Mouse (Mus musculus) hindbrain, embryonic 12.5 days (tissue): ENCODE measurements around the gene Tppp. TPM values are rescaled to one million over a fixed set of nuclear protein-coding genes. Genes with fewer than 3 reads are reported as not detected.
A peak's percentile ranks its signal among the peaks of the same experiment; 100 is the strongest.

Source experiments
- ATAC-seq: fragments of 200-750 bp; cut with Nextera tagmentation; 2 replicates; pipeline ENCODE4 v1.8.0; 2017; ENCODE audit warnings: moderate TSS enrichment; ENCODE audit not compliant: low FRiP score
- H3K27ac ChIP-seq: fragments of 300-500 bp; sonication (generic); 2 replicates; pipeline ENCODE4 v1.5.1; 2016; ENCODE audit warnings: mild to moderate bottlenecking
- H3K27me3 ChIP-seq: fragments of 300-500 bp; sonication (generic); 2 replicates; pipeline ENCODE4 v1.6.1; 2016; ENCODE audit warnings: mild to moderate bottlenecking
- H3K36me3 ChIP-seq: fragments of 300-500 bp; sonication (generic); 2 replicates; pipeline ENCODE4 v1.6.1; 2016; ENCODE audit warnings: mild to moderate bottlenecking
- H3K4me1 ChIP-seq: fragments of 300-500 bp; sonication (generic); 2 replicates; pipeline ENCODE4 v1.6.1; 2016
- H3K4me2 ChIP-seq: fragments of 300-500 bp; sonication (generic); replicated peaks from 2 replicates; pipeline ENCODE4 v1.6.1; 2016; ENCODE audit warnings: mild to moderate bottlenecking
- H3K4me3 ChIP-seq: fragments of 300-500 bp; sonication (generic); 2 replicates; pipeline ENCODE4 v1.5.1; 2016; ENCODE audit warnings: mild to moderate bottlenecking
- H3K9ac ChIP-seq: fragments of 300-500 bp; sonication (generic); 2 replicates; pipeline ENCODE4 v1.6.1; 2016; ENCODE audit warnings: mild to moderate bottlenecking, moderate library complexity
- H3K9me3 ChIP-seq: fragments of 300-500 bp; sonication (generic); replicated peaks from 2 replicates; pipeline ENCODE4 v1.6.1; 2016; ENCODE audit warnings: mild to moderate bottlenecking
- WGBS: fragments of 180-500 bp; shearing (Covaris S2); methylation state at CpG from one replicate; pipeline ENCODE4 v1.1.7; 2016; 5-methylcytosine and 5-hydroxymethylcytosine counted together
- polyA plus RNA-seq: library from polyadenylated mRNA; unstranded; fragments of >200 nt; fragmentation: Nextera tagmentation; extraction: Ambion mirVana; gene quantifications from 2 replicates; pipeline ENCODE4 v1.2.1, GENCODE M21; 2016

Gene Tppp
- 6.0 TPM in 2 replicates for polyA plus RNA-seq

DNA sequence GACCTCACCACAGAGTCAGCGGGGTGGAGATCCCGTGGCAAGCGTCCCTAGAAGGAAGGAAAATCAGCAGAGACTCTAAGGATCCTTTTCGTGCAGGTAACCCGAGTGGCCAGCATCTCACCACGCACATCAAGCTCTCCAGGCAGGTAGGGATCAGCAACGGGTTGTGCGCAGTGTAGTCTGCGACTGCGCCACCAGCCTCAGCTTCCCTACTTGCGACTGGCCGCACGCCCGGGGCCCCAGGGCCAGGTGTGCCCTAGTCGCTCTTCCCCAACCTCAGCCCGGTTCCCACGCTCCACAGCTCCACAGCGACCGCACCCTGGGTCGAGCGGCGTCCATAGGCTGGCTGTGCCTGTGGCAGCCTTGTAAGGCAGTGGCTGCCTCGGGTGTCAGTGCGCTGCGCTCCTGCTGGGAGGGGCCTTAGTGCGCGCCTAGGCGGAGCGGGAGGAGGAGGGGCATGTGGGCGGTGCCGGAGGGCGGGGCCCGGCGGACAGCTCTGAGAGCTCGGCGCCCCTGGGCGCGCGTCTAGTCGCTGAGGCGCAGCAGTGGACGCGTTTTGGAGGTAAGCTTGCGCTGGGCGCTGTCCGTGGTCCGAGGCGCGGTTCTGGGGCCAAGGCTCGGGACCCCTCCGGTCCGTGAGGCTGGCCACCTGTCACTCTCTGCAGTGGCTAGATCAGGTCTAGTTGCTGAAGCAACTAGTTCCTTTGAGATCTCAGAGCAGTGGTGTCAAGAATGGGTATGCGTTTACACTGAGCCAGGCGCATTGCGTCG, at the start of gene Tppp:
Gene Tppp (plus strand): TSS at position 460 of the 771 bp plus-strand sequence.
- Histone ChIP-seq H3K4me1 (0 out of 2 replicates have a peak, but pooled peaks cover 8% of the 10 kb centered on the region), H3K9ac (peak within 1 kb of the TSS; percentile 64), H3K9me3 (no peaks in the 10 kb centered on the region), H3K27me3 (peaks cover 37% of the 10 kb centered on the region), H3K36me3 (no peaks in the 10 kb centered on the region), H3K4me2 (peak within 1 kb of the TSS; percentile 97), H3K27ac (peak within 1 kb of the TSS; percentile 53), H3K4me3 (peak within 1 kb of the TSS; percentile 57)
- peak; percentile 92 for ATAC-seq
- WGBS, result under 1% methylated on average over 54 of the region's 56 CpGs

DNA sequence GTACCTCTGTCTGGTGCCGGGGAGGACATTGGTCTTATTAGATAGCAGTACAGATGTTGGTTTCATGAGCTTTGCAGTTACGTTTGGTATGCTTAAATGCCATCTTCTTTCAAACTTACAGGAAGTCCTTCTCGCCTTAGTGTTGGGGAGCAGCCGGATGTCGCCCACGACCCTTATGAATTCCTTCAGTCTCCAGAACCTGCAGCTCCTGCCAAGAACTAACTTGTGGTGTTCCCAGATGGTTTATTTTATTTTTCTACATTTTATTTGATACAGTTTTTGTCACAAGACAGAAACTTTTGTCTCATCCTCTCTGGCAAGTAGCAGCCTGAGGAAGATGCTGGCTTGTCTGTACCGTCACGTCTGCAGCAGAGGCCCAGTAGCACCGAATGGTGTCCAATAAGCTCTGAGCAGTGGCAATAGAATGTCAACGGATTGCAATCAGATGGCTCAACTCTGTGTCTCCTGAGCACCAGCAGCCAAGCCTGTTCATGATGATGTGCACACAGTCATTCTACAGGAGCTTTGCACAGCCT, 49.0 kb upstream of the Tppp start:
- H3K36me3 ChIP-seq, result peaks cover 77% of the 10 kb centered on the region
- H3K27me3 ChIP-seq, result no peaks in the 10 kb centered on the region

DNA sequence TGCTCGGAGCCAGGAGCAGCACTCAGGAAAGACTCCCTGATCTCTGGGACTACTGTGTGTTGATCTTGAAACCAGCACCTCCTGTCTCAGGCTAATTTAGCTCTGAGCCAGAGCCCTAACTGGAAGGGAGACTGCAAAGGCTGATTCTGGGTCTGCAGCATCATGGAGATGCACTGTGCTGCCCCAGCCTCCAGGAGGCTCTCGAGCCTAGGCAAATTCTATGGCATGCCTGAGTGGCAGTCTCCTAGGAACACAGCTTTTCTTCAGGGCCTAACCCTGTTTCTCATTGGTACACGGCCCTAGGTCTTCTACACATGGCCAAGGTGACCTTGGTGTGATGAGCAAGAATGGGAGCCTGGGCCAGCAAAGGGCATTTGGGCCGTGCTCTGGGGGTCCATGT, 48.0 kb upstream of the Tppp start:
- no peaks in the 10 kb centered on the region for H3K9me3 ChIP-seq
- H3K4me3 ChIP-seq, result no peak overlapping the region
- no peak for ATAC-seq
- H3K36me3 ChIP-seq, result peaks cover 67% of the 10 kb centered on the region
- H3K9ac ChIP-seq, result no peak overlapping the region
- H3K27ac ChIP-seq, result no peak overlapping the region
- H3K4me1 ChIP-seq, result no peaks in the 10 kb centered on the region
- no peak overlapping the region for H3K4me2 ChIP-seq
- no peaks in the 10 kb centered on the region for H3K27me3 ChIP-seq
- WGBS, result 90% methylated on average over 4 of the region's 4 CpGs

More for the DNA sequence above, 49.0 kb upstream of the Tppp start:
- no peak overlapping the region for H3K4me2 ChIP-seq
- 96% methylated on average over 10 of the region's 10 CpGs for WGBS
- no peaks in the 10 kb centered on the region for H3K9me3 ChIP-seq
- no peak for ATAC-seq
- no peak overlapping the region for H3K9ac ChIP-seq
- no peak overlapping the region for H3K4me3 ChIP-seq
- H3K27ac ChIP-seq, result no peak overlapping the region
- no peaks in the 10 kb centered on the region for H3K4me1 ChIP-seq

DNA sequence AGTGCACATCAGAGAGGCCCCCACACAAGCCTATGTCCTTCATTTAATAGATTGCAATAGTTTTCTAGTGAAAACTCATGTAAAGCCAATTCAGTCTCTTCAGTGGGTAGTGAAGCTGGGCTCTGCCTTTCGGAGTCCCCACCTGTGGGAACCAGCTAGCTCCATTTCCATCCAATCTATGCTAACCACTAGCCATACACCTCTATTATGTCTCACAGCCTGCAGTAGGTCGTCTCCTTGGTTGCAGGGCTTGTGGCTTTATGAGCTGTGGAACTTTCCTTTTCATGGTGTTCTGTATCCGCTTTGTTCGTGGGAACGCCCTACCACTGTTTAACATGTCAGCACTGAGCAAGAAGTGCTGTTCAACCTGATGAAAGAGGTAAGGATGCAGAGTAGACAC, 45.7 kb upstream of the Tppp start, which contains the start of gene Zdhhc11:
Gene Zdhhc11 (plus strand): TSS at position 301 of the 400 bp plus-strand sequence.
- no peaks in the 10 kb centered on the region for H3K4me1 ChIP-seq
- no peak within 1 kb of the TSS for H3K4me2 ChIP-seq
- no peaks in the 10 kb centered on the region for H3K9me3 ChIP-seq
- H3K9ac ChIP-seq, result no peak within 1 kb of the TSS
- no peak within 1 kb of the TSS for H3K27ac ChIP-seq
- no peak within 1 kb of the TSS for H3K4me3 ChIP-seq
- ATAC-seq, result no peak
- 87% methylated on average over 5 of the region's 5 CpGs for WGBS
- peaks cover 44% of the 10 kb centered on the region for H3K36me3 ChIP-seq
- no peaks in the 10 kb centered on the region for H3K27me3 ChIP-seq

DNA sequence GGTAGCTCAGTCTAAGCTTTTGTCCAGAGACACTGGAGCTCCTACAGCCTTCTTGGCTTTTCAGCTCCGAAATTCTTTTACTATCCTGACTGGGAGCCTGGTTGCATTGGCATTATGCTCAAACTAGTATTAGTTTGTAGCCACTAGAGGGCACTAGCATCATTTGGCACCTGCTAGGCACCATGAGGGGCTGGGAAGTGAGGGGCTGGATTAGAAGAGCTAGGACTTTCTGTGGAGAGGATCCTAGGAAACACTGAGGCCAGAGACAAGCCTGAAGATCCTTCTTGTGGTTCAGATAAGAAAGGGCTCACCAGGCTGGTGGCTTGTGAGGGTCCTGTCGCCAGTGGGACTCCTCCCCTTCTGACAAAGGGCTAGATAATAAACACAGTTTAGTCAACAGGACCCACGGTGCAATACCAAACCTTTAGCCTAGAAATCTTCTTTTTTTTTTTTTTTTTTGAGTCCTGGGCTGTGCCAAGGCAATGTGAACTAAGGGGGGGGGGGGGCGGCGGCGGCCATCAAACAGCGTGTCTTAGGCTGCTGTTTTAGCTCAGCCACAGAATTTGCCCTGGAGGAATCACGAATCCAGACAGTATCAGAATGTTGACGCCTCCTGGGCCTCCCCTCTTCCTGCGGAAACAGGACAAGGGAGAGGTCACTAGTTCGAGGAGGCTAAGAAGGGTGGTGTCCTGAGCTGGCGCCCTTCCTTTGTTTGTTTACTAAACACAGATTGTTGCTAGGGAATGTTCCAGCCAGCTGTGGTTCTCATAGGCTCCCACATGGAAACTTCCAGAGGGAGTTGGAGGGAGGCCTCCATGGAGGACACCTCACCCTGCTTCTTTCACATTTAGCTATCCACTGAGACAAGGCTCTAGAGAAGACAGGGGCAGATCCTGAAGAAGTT, 38.4 kb upstream of the Tppp start:
- H3K9ac ChIP-seq, result no peak overlapping the region
- H3K36me3 ChIP-seq, result no peaks in the 10 kb centered on the region
- H3K4me1 ChIP-seq, result no peaks in the 10 kb centered on the region
- H3K4me3 ChIP-seq, result no peak overlapping the region
- ATAC-seq, result peak; percentile 80
- 46% methylated on average over 12 of the region's 12 CpGs for WGBS
- H3K9me3 ChIP-seq, result no peaks in the 10 kb centered on the region
- H3K27ac ChIP-seq, result no peak overlapping the region
- H3K27me3 ChIP-seq, result no peaks in the 10 kb centered on the region
- H3K4me2 ChIP-seq, result no peak overlapping the region

DNA sequence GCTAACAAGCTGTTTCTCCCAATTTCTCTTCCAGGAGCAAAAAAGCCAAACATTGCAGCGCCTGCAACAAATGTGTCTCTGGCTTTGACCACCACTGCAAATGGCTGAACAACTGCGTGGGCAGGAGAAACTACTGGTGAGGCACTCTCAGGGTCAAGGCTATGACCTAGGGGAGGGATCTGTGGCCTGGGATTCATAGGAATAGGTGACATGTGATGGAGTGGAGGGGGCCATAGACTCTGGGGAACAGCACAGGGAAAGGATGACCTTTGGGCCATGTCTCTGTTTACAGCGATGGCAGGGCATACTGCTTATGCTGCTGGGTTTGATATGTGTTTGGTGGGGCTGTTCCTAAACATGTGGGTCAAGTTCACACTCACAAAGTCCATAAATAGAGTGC, 34.7 kb upstream of the Tppp start:
- H3K27ac ChIP-seq, result no peak overlapping the region

DNA sequence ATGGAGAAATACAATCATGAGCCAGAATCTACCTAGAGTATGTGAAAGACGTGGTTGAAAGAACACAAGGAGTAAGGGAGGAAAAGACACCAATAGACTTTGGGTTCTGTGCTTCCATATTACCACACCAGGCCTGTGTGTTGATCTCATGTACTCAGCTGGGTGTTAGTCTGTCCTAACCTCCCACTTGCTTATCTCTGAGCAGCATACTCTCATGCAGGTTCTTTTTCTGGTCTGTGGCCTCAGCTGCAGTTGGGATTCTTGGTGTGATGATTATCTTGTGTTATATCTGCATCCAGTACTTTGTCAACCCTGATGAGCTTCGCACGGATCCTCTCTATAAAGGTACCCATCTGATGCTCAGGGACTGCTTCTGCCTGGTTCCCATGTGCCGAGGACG, 32.3 kb upstream of the Tppp start:
- WGBS, result 84% methylated on average over 5 of the region's 5 CpGs
- ATAC-seq, result no peak
- no peaks in the 10 kb centered on the region for H3K27me3 ChIP-seq
- H3K4me2 ChIP-seq, result no peak overlapping the region
- H3K36me3 ChIP-seq, result no peaks in the 10 kb centered on the region
- no peaks in the 10 kb centered on the region for H3K4me1 ChIP-seq
- H3K9ac ChIP-seq, result no peak overlapping the region
- no peak overlapping the region for H3K27ac ChIP-seq
- H3K9me3 ChIP-seq, result no peaks in the 10 kb centered on the region
- H3K4me3 ChIP-seq, result no peak overlapping the region

More for the DNA sequence above, 34.7 kb upstream of the Tppp start:
- Histone ChIP-seq H3K4me1 (no peaks in the 10 kb centered on the region), H3K9me3 (no peaks in the 10 kb centered on the region), H3K9ac (no peak overlapping the region), H3K4me3 (no peak overlapping the region), H3K4me2 (no peak overlapping the region), H3K27me3 (no peaks in the 10 kb centered on the region), H3K36me3 (no peaks in the 10 kb centered on the region)
- ATAC-seq, result no peak
- WGBS, result 90% methylated on average over 3 of the region's 3 CpGs

DNA sequence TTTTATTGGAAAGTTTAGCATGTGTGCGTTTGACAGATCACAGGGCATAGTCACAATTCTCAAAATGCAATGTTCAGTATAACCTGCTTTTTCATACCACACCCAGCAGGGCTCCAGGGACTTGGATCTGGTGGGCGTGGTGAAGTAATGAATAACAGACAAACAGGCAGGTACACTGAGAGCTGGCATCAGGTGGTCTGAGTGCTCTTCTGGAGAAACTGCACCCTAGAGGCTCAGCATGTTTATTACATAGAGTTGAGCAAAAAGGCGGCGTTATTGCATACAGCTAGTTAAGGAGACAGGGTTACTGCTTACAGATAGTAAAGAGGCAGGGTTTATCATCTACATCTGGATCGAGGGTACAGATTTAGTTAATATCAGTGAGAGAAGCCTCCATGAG, 18.9 kb upstream of the Tppp start:
- Histone ChIP-seq H3K27ac (no peak overlapping the region), H3K36me3 (no peaks in the 10 kb centered on the region), H3K9ac (no peak overlapping the region), H3K27me3 (no peaks in the 10 kb centered on the region), H3K9me3 (no peaks in the 10 kb centered on the region), H3K4me1 (no peaks in the 10 kb centered on the region), H3K4me2 (no peak overlapping the region), H3K4me3 (no peak overlapping the region)
- no peak for ATAC-seq
- 84% methylated on average over 5 of the region's 5 CpGs for WGBS

DNA sequence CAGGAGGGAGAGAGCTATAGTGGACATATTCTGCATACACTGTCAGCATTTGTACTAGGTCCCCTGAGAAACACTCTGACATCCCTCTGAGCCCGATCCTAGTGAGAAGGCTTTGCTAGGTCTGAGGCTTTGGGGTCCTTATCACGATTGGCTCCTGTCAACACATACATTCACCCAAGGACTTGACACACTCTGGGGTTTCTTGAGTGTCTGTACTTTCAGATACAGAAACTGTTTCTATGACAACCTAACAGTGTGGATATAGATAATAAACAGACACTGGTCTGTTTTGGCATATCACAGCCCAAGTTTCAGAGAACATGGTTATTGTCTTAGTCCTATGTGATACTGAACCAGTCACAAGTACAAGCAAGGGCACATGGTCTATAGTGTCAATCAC, 18.4 kb upstream of the Tppp start:
- H3K4me1 ChIP-seq, result no peaks in the 10 kb centered on the region
- H3K4me3 ChIP-seq, result no peak overlapping the region
- no peak for ATAC-seq
- 78% methylated on average over 2 of the region's 2 CpGs for WGBS
- no peaks in the 10 kb centered on the region for H3K36me3 ChIP-seq
- no peak overlapping the region for H3K4me2 ChIP-seq
- H3K9me3 ChIP-seq, result no peaks in the 10 kb centered on the region
- H3K27ac ChIP-seq, result no peak overlapping the region
- H3K27me3 ChIP-seq, result no peaks in the 10 kb centered on the region
- H3K9ac ChIP-seq, result no peak overlapping the region

DNA sequence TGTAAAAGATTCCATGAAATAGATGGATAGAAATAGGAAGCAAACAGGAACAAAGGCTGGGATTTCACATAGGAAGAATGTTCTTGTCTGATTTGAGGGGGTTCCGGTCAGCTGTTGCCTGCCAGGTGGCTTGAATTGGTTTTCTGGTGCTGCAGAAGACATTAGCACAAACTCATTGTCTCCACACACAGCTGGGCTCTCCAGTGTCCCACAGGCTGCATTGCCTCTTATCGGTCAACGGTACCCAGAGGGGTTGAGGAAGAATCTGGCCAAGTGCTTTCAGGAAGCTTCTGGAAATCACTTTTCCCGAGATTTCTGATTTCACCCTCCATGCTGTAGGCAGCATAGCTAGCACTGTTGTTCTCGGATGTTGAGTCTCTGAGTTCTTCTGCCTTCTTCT, 17.9 kb upstream of the Tppp start:
- no peak for ATAC-seq
- Histone ChIP-seq H3K9ac (no peak overlapping the region), H3K9me3 (no peaks in the 10 kb centered on the region), H3K27me3 (no peaks in the 10 kb centered on the region), H3K27ac (no peak overlapping the region), H3K4me1 (no peaks in the 10 kb centered on the region), H3K36me3 (no peaks in the 10 kb centered on the region), H3K4me3 (no peak overlapping the region), H3K4me2 (no peak overlapping the region)
- 78% methylated on average over 5 of the region's 5 CpGs for WGBS

DNA sequence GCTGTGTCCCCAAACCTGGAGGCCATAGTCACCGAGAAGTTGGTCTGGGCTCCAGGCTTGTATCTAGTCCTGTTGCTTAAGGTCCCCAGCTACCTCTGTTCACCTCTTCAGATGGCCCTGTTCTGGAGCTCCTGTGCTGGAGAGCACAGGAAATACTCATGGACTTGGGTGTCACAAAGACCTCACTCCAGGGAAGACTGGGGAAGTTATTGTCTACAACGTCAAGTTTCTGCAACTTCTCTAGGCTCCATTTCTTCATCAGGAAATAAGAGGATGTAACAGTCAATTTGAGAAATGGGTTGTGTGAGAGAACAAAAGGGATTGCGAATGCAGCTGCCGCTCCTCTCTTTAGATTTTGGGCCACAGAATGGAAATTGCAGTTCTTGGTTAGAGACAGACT, 12.8 kb upstream of the Tppp start:
- Histone ChIP-seq H3K27me3 (no peaks in the 10 kb centered on the region), H3K36me3 (no peaks in the 10 kb centered on the region), H3K9me3 (no peaks in the 10 kb centered on the region), H3K4me2 (no peak overlapping the region), H3K9ac (no peak overlapping the region), H3K4me3 (no peak overlapping the region), H3K27ac (no peak overlapping the region), H3K4me1 (no peaks in the 10 kb centered on the region)
- WGBS, result 81% methylated on average over 4 of the region's 4 CpGs
- ATAC-seq, result no peak

DNA sequence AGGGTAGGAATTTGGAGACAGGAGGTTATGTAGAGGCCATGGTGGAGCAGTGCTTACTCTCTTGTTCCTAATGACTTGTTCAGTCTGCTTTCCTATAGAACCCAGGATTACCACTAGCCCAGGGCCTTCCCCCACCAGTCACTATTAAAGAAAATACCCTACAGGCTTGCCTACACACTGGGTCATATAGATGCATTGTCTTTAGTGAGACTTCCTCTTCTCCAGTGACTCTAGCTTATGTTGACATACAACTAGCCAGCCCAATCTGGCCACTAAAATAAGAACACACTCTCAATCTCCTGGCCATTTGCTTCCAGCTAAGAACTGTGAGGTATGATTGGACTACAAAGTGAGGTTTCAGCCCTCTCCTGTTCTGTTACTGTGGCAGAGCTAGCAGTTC, 8.7 kb upstream of the Tppp start:
- Histone ChIP-seq H3K9me3 (no peaks in the 10 kb centered on the region), H3K4me2 (no peak overlapping the region), H3K27ac (no peak overlapping the region), H3K27me3 (no peaks in the 10 kb centered on the region), H3K4me1 (no peaks in the 10 kb centered on the region), H3K4me3 (no peak overlapping the region), H3K9ac (no peak overlapping the region), H3K36me3 (no peaks in the 10 kb centered on the region)
- no peak for ATAC-seq
